Mouse (Mus musculus) embryonic facial prominence, embryonic 11.5 days (tissue): ENCODE data around the gene Crtc3. TPM values are rescaled to one million over a fixed set of nuclear protein-coding genes. Genes with fewer than 3 reads are reported as not detected.

Source experiments
- ATAC-seq: fragments of 200-750 bp; cut with Nextera tagmentation; replicated peaks from 2 replicates; pipeline ENCODE4 v1.8.0; 2017; ENCODE audit warnings: low read depth; ENCODE audit not compliant: insufficient number of reproducible peaks, low FRiP score, low TSS enrichment
- DNase-seq: peaks from one replicate; pipeline ENCODE4 v3.0.0-alpha.2; 2015; ENCODE audit warnings: low spot score
- H3K27ac ChIP-seq: fragments of 300-500 bp; sonication (generic); replicated peaks from 2 replicates; pipeline ENCODE4 v1.5.1; 2014; ENCODE audit warnings: mild to moderate bottlenecking, low read depth, low read length, control low read depth
- H3K27me3 ChIP-seq: fragments of 300-500 bp; sonication (generic); 2 replicates; pipeline ENCODE4 v1.6.1; 2014; ENCODE audit warnings: mild to moderate bottlenecking, low read length, moderate library complexity, mixed read lengths; ENCODE audit not compliant: control insufficient read depth, insufficient read depth
- H3K36me3 ChIP-seq: fragments of 300-500 bp; sonication (generic); replicated peaks from 2 replicates; pipeline ENCODE4 v1.6.1; 2014; ENCODE audit warnings: low read depth, mild to moderate bottlenecking, low read length, moderate library complexity, mixed read lengths; ENCODE audit not compliant: control insufficient read depth, insufficient read depth
- H3K4me1 ChIP-seq: fragments of 300-500 bp; sonication (generic); 2 replicates; pipeline ENCODE4 v1.6.1; 2014; ENCODE audit warnings: low read length, mixed read lengths; ENCODE audit not compliant: control insufficient read depth, insufficient read depth
- H3K4me2 ChIP-seq: fragments of 300-500 bp; sonication (generic); 2 replicates; pipeline ENCODE4 v1.6.1; 2014; ENCODE audit warnings: low read depth, mild to moderate bottlenecking, control low read depth, low read length, moderate library complexity
- H3K4me3 ChIP-seq: fragments of 300-500 bp; sonication (generic); 2 replicates; pipeline ENCODE4 v1.5.1; 2014; ENCODE audit warnings: low read depth, low read length, control low read depth
- H3K9ac ChIP-seq: fragments of 300-500 bp; sonication (generic); replicated peaks from 2 replicates; pipeline ENCODE4 v1.6.1; 2014; ENCODE audit warnings: mild to moderate bottlenecking, control low read depth, low read length
- H3K9me3 ChIP-seq: fragments of 300-500 bp; sonication (generic); replicated peaks from 2 replicates; pipeline ENCODE4 v1.6.1; 2016; ENCODE audit warnings: mild to moderate bottlenecking, low read length, inconsistent platforms, mixed read lengths; ENCODE audit not compliant: control insufficient read depth
- WGBS: fragments of 180-500 bp; shearing (Covaris S2); extraction: QIAGEN DNeasy Blood & Tissue Kit; methylation state at CpG from one replicate; pipeline ENCODE4 v1.1.7; 2014; 5-methylcytosine and 5-hydroxymethylcytosine counted together
- polyA plus RNA-seq: library from polyadenylated mRNA; unstranded; fragments of >200 nt; fragmentation: Nextera tagmentation; extraction: Ambion mirVana; gene quantifications from 2 replicates; pipeline ENCODE4 v1.2.1, GENCODE M21; 2014

Gene Crtc3
- polyA plus RNA-seq, 1 experiment from 2014 or later, result 8.4 TPM

- 63% methylated on average over 5 of the region's 5 CpGs for WGBS
Observed at GRCm38 (mm10) chr7:80539581-80539980, 149.1 kb downstream of the Crtc3 start.

More at GRCm38 (mm10) chr7:80539581-80539980, 149.1 kb downstream of the Crtc3 start:
- Histone ChIP-seq H3K27ac (no peak overlapping the region), H3K36me3 (no peaks in the 10 kb centered on the region), H3K27me3 (no peaks in the 10 kb centered on the region), H3K4me3 (no peak overlapping the region), H3K4me2 (no peak overlapping the region), H3K9ac (no peak overlapping the region), H3K4me1 (no peaks in the 10 kb centered on the region), H3K9me3 (no peaks in the 10 kb centered on the region)
- ATAC-seq, result no peak
- no peak for DNase-seq

Other genes with a start within 250 kb of the Crtc3 start
- 40.1 and 45.9 TPM in 2 replicates for gene Blm, start 153.8 kb downstream of the Crtc3 start, polyA plus RNA-seq
- 30.4 and 32.6 TPM in 2 replicates for gene Iqgap1, start 137.1 kb upstream of the Crtc3 start, polyA plus RNA-seq
- 4.5 and 5.4 TPM in 2 replicates for gene Zscan2, start 172.0 kb upstream of the Crtc3 start, polyA plus RNA-seq
- 33.0 and 38.8 TPM in 2 replicates for gene Wdr73, start 212.4 kb upstream of the Crtc3 start, polyA plus RNA-seq
- 7.3 and 8.5 TPM in 2 replicates for gene Nmb, start 216.2 kb upstream of the Crtc3 start, polyA plus RNA-seq